Mouse (Mus musculus) myocyte (in vitro differentiated cells): ENCODE data around the gene St8sia1.

Source experiments
- CEBPB ChIP-seq: IDR thresholded peaks from 2 replicates; pipeline ENCODE4 v1.6.1; 2011; ENCODE audit warnings: mild to moderate bottlenecking, moderate library complexity; ENCODE audit not compliant: poor library complexity, insufficient read depth, severe bottlenecking
- POLR2A ChIP-seq: IDR thresholded peaks from one replicate; pipeline ENCODE4 v1.6.1; 2011; ENCODE audit warnings: low read depth, mild to moderate bottlenecking, control low read depth, moderate library complexity; ENCODE audit not compliant: insufficient read length
- POLR2AphosphoS2 ChIP-seq: IDR thresholded peaks from one replicate; pipeline ENCODE4 v1.6.1; 2011; ENCODE audit warnings: low read depth, control low read depth; ENCODE audit not compliant: insufficient read length
- TCF12 ChIP-seq: IDR thresholded peaks from one replicate; pipeline ENCODE4 v1.6.1; 2011; ENCODE audit warnings: mild to moderate bottlenecking, control low read depth; ENCODE audit not compliant: poor library complexity, insufficient read depth, severe bottlenecking
- USF1 ChIP-seq: IDR thresholded peaks from one replicate; pipeline ENCODE4 v1.6.1; 2011; ENCODE audit warnings: low read depth, mild to moderate bottlenecking, control low read depth, moderate library complexity

DNA sequence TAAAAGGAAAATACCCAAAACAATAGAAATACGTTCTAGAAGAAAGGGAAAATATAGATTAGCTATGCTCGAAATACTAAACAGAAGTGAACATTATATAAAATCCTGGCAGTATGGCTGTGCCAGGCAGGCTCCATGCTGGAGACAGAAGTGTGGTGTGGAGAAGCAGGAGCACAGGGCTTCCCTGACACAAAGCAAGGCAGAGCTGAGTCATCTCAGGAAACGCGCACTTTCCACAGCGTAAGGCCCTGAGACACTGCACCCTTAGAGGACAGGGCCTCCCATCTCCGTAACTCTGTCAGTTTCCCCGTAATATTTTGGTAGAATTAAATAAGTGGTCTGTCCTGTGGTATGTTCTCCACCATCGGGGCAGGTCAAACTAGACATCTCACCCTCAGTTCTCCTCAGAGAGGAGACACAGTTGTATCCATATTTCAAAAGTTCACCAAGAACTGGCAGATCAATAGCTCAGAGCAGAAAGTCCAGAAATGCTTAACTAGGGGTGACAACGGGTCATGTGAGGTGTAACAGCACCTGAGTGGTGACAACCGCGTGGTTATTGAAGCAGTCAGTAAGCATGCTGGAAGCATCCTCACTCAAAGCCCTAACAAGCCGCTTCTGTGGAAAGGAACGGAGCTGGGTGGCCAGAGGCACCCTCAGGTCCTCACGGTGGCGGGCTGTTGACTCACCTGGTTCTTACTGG is 48.4 kb upstream of the St8sia1 start:
- TF ChIP-seq POLR2A (no peak), USF1 (no peak), POLR2AphosphoS2 (no peak), TCF12 (no peak), CEBPB (no peak)
